Comparison of ENCODE assay signal across 8 mouse cellular contexts in genomic region chr6:108064918-108065526, GRCm38 (mm10). TPM values are rescaled to one million over a fixed set of nuclear protein-coding genes. Genes with fewer than 3 reads are reported as not detected.
DNase-seq lines count a peak whose midpoint lies in the region; ATAC-seq and TF ChIP-seq lines count a peak whose summit lies in the region.

Gene Setmar, plus strand, starts transcription at chr6:108065045.

- peak within 1 kb of the TSS; percentile 58 for H3K27ac ChIP-seq in cortical plate, adult 2 months (ENCODE audit: insufficient read depth, low read length)

- no peak for TF ChIP-seq CTCF in cortical plate, adult 2 months (IDR thresholded peaks at IDR 0.05; ENCODE audit: extremely low read depth, insufficient read depth, low read length)

- H3K4me1 ChIP-seq in cortical plate, adult 2 months (ENCODE audit: control insufficient read depth, insufficient read depth, low read length) = no peaks in the 10 kb centered on the region

- peak; percentile 88 for TF ChIP-seq POLR2A in cortical plate, adult 2 months (IDR thresholded peaks at IDR 0.05; ENCODE audit: extremely low read depth, insufficient read depth, low read length)

- peak; percentile 96 for DNase-seq in gastrocnemius, postnatal 10 days
- peak; percentile 99 for DNase-seq in induced T-regulatory cell, adult 2 months (ENCODE audit: low read depth)
- DNase-seq in left cerebral cortex, adult 9 months (ENCODE audit: low spot score in 2 of 2) = peak; percentile 90 to 96
- peak; percentile 94 for DNase-seq in right cerebral cortex, postnatal 14 days
- peak; percentile 95 to 98 for DNase-seq in urinary bladder, postnatal 36 days (ENCODE audit: low spot score in 2 of 2)

- peak; percentile 91 for ATAC-seq in activated CD4-positive, CD25-positive, alpha-beta regulatory T cell, adult 4 months
- peak; percentile 93 for ATAC-seq in megakaryocyte progenitor cell, adult 5-6 weeks (replicated peaks; ENCODE audit: poor library complexity)

- H3K4me3 ChIP-seq in cortical plate, adult 2 months (ENCODE audit: insufficient read depth, low read length) = peak within 1 kb of the TSS; percentile 58

RNA-seq across cellular contexts. Expression of gene Setmar, which starts in this region (rescaled TPM):
- polyA plus RNA-seq in activated CD4-positive, CD25-positive, alpha-beta regulatory T cell, adult 4 months (2017; shearing (Covaris generic)) = 1 to 10 TPM; 2.3 to 2.4 TPM
- polyA plus RNA-seq in cortical plate, adult 2 months (2012; rRNA removed) = 8.1 TPM in 2 replicates
- total RNA-seq in gastrocnemius, postnatal 10 days (2021) = 1 to 10 TPM; 4.1 to 5.0 TPM
- total RNA-seq in megakaryocyte progenitor cell, adult 5-6 weeks (2015) = 7.2 and 8.7 TPM in 2 replicates
- total RNA-seq in megakaryocyte progenitor cell, adult 5-6 weeks (2017) = 2.5 and 2.6 TPM in 2 replicates

Comparison
In these comparisons a context has a peak if more than half of its experiments do, and no peak if none do; other contexts are left out.
1. Peak in every context shown above with its lines: DNase-seq, ATAC-seq, H3K4me3 ChIP-seq and H3K27ac ChIP-seq.